ENCODE assay signal across 7 mouse cellular contexts in the genomic region with DNA sequence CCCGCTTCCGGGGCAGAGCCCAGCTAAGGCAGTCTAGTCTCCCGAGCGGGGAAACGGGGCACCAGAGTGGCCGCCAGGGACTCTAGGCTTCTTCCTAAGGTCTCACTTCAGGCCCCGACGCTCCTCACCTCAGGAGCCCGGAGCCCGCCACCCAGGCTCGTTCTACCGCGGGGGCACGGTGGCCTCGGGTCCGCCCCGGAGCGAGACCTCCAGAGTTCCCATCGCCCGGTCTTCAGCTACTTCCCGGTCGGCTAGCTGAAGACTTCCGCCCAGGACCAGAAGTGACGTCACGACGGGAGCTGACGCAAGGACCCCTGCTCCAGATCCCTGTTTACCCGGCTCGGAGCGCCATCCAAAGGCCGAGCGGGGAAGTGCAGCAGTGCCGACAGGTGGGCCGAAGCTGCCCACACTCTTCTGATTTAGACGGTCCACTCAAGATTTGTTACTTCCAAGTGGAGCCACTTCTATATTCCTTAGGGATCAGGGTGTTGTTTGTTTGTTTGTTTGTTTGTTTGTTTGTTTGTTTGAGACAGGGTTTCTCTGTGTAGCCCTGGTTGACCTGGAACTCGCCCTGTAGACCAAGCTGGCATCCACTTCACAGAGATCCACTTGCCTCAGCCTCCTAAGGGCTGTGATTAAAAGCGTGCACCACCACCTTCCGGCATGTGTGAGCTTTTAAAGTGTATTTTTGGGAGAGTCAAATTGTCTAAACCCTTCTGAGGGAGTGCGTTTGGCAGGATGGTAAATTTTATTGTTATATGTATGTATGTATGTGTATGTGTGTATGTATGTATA. TPM values are rescaled to one million over a fixed set of nuclear protein-coding genes. Genes with fewer than 3 reads are reported as not detected.
DNase-seq lines count a peak whose midpoint lies in the region; ATAC-seq and TF ChIP-seq lines count a peak whose summit lies in the region.

A gene (minus strand): TSS at position 283 of the 795 bp plus-strand sequence.

- peak; percentile 77; the same call in 1 of the 2 replicates for ATAC-seq in embryonic facial prominence, embryonic 12.5 days (ENCODE audit: insufficient number of reproducible peaks, insufficient read depth, low FRiP score, low TSS enrichment)
- peak; percentile 90 for ATAC-seq in limb, embryonic 12.5 days (ENCODE audit: insufficient number of reproducible peaks, insufficient read depth, low FRiP score, low TSS enrichment, low read depth)
- ATAC-seq in midbrain, embryonic 15.5 days (replicated peaks): peak; percentile 94

- H3K27me3 ChIP-seq in embryonic facial prominence, embryonic 12.5 days: no peaks in the 10 kb centered on the region
- no peaks in the 10 kb centered on the region for H3K27me3 ChIP-seq in kidney, adult 2 months (replicated peaks; ENCODE audit: control insufficient read depth, insufficient read depth, low read length)
- H3K27me3 ChIP-seq in limb, embryonic 12.5 days: no peaks in the 10 kb centered on the region
- H3K27me3 ChIP-seq in midbrain, embryonic 15.5 days (replicated peaks): no peaks in the 10 kb centered on the region
- no peaks in the 10 kb centered on the region for H3K27me3 ChIP-seq in spleen, adult 2 months (ENCODE audit: control insufficient read depth, insufficient read depth, low read length)

- H3K4me1 ChIP-seq in embryonic facial prominence, embryonic 12.5 days: peaks cover 13% of the 10 kb centered on the region
- H3K4me1 ChIP-seq in kidney, adult 2 months (ENCODE audit: control insufficient read depth, insufficient read depth, low read length): peaks cover 16% of the 10 kb centered on the region; the same call in 1 of the 2 replicates
- H3K4me1 ChIP-seq in limb, embryonic 12.5 days (replicated peaks): peaks cover 11% of the 10 kb centered on the region
- peaks cover 21% of the 10 kb centered on the region for H3K4me1 ChIP-seq in midbrain, embryonic 15.5 days
- H3K4me1 ChIP-seq in spleen, adult 2 months (ENCODE audit: control insufficient read depth, insufficient read depth, insufficient read length): peaks cover 9% of the 10 kb centered on the region; the same call in 1 of the 2 replicates

- TF ChIP-seq POLR2A in kidney, adult 2 months (IDR thresholded peaks at IDR 0.05; ENCODE audit: low read depth, low read length): peak; percentile 53
- TF ChIP-seq POLR2A in spleen, adult 2 months (IDR thresholded peaks at IDR 0.05; ENCODE audit: low read depth, low read length): peak; percentile 40

- H3K4me2 ChIP-seq in embryonic facial prominence, embryonic 12.5 days (replicated peaks): peak within 1 kb of the TSS; percentile 96
- H3K4me2 ChIP-seq in limb, embryonic 12.5 days: peak within 1 kb of the TSS; percentile 98
- peak within 1 kb of the TSS; percentile 97 for H3K4me2 ChIP-seq in midbrain, embryonic 15.5 days

- H3K27ac ChIP-seq in embryonic facial prominence, embryonic 12.5 days: no peak within 1 kb of the TSS
- H3K27ac ChIP-seq in kidney, adult 2 months (ENCODE audit: insufficient read depth, low read depth, low read length): peak within 1 kb of the TSS; percentile 34
- peak within 1 kb of the TSS; percentile 35; the same call in 1 of the 2 replicates for H3K27ac ChIP-seq in limb, embryonic 12.5 days
- H3K27ac ChIP-seq in midbrain, embryonic 15.5 days: peak within 1 kb of the TSS; percentile 77
- peak within 1 kb of the TSS; percentile 30; the same call in 1 of the 2 replicates for H3K27ac ChIP-seq in spleen, adult 2 months (ENCODE audit: insufficient read depth, low read length)

- H3K36me3 ChIP-seq in embryonic facial prominence, embryonic 12.5 days: peaks cover 13% of the 10 kb centered on the region
- H3K36me3 ChIP-seq in kidney, adult 2 months (ENCODE audit: control insufficient read depth, insufficient read depth, low read length): no peaks in the 10 kb centered on the region
- H3K36me3 ChIP-seq in limb, embryonic 12.5 days: peaks cover 28% of the 10 kb centered on the region
- 0 out of 2 replicates have a peak, but pooled peaks cover 4% of the 10 kb centered on the region for H3K36me3 ChIP-seq in midbrain, embryonic 15.5 days (replicated peaks)
- H3K36me3 ChIP-seq in spleen, adult 2 months (ENCODE audit: control insufficient read depth, insufficient read depth, low read length): peaks cover 8% of the 10 kb centered on the region; the same call in 1 of the 2 replicates

- 6% methylated on average over 39 of the region's 39 CpGs for WGBS in embryonic facial prominence, embryonic 12.5 days
- WGBS in kidney, adult 2 months: 6% methylated on average over 39 of the region's 39 CpGs
- 7% methylated on average over 39 of the region's 39 CpGs for WGBS in limb, embryonic 12.5 days
- WGBS in midbrain, embryonic 15.5 days: 7% methylated on average over 39 of the region's 39 CpGs
- 9% methylated on average over 39 of the region's 39 CpGs for WGBS in spleen, adult 2 months

- TF ChIP-seq CTCF in kidney, adult 2 months (conservative IDR thresholded peaks at IDR 0.05; ENCODE audit: insufficient read depth, insufficient read length, low read depth, low read length): peak; percentile 95; the same call in 1 of the 2 replicates
- TF ChIP-seq CTCF in spleen, adult 2 months (IDR thresholded peaks at IDR 0.05; ENCODE audit: extremely low read depth, insufficient read depth, insufficient read length, insufficient replicate concordance): peak; percentile 77

- H3K4me3 ChIP-seq in embryonic facial prominence, embryonic 12.5 days: peak within 1 kb of the TSS; percentile 92
- peak within 1 kb of the TSS; percentile 72 for H3K4me3 ChIP-seq in kidney, adult 2 months (ENCODE audit: insufficient read depth, low read depth, low read length)
- peak within 1 kb of the TSS; percentile 89 for H3K4me3 ChIP-seq in limb, embryonic 12.5 days (replicated peaks)
- peak within 1 kb of the TSS; percentile 93 for H3K4me3 ChIP-seq in midbrain, embryonic 15.5 days
- H3K4me3 ChIP-seq in spleen, adult 2 months (ENCODE audit: extremely low read depth, insufficient read depth, insufficient read length): peak within 1 kb of the TSS; percentile 81

- no peaks in the 10 kb centered on the region for H3K9me3 ChIP-seq in embryonic facial prominence, embryonic 12.5 days
- no peaks in the 10 kb centered on the region for H3K9me3 ChIP-seq in limb, embryonic 12.5 days
- H3K9me3 ChIP-seq in midbrain, embryonic 15.5 days: no peaks in the 10 kb centered on the region

- peak within 1 kb of the TSS; percentile 77 for H3K9ac ChIP-seq in embryonic facial prominence, embryonic 12.5 days
- H3K9ac ChIP-seq in limb, embryonic 12.5 days (replicated peaks): peak within 1 kb of the TSS; percentile 83
- H3K9ac ChIP-seq in midbrain, embryonic 15.5 days: peak within 1 kb of the TSS; percentile 85

- DNase-seq in adrenal gland, postnatal 25 days: peak; percentile 98
- DNase-seq in heart, adult 18-20 months: peak; percentile 96 to 99
- peak; percentile 97 for DNase-seq in kidney, adult 2 months
- peak; percentile 78 to 89 for DNase-seq in spleen, adult 2 months (ENCODE audit: low read depth in 1 of 2, low spot score in 2 of 2)

RNA-seq across cellular contexts. Expression of the gene that starts here (rescaled TPM):
- total RNA-seq in adrenal gland, postnatal 25 days (2021): 117 and 159 TPM in 2 replicates
- polyA plus RNA-seq in embryonic facial prominence, embryonic 12.5 days (2016; fragmentation: Nextera tagmentation; extraction: Ambion mirVana): 131 and 137 TPM in 2 replicates
- 10 to 100 TPM; 85.4 to 96.5 TPM for total RNA-seq in heart, adult 18-20 months (2021)
- 61.9 and 89.5 TPM in 2 replicates for polyA plus RNA-seq in kidney, adult 2 months (2012; rRNA removed)
- polyA plus RNA-seq in limb, embryonic 12.5 days (2016; fragmentation: Nextera tagmentation; extraction: Ambion mirVana): 126 and 129 TPM in 2 replicates
- polyA plus RNA-seq in midbrain, embryonic 15.5 days (2015; fragmentation: Nextera tagmentation; extraction: Ambion mirVana): 183 and 186 TPM in 2 replicates
- 64.0 and 98.6 TPM in 2 replicates for polyA plus RNA-seq in spleen, adult 2 months (2012; rRNA removed)
